Mouse (Mus musculus): ENCODE results near the gene Chic2.
A peak's percentile ranks its signal among the peaks of the same experiment; 100 is the strongest.

The Chic2 gene

GRCm38 (mm10) chr5:75067125-75067756 lies 22.7 kb upstream of the Chic2 start:
- DNase-seq (ENCODE audit: low spot score in 2 of 2): peak in 1 of 2 experiments; percentile 47

- DNase-seq (ENCODE audit: low spot score in 2 of 2): no peak
Observed at GRCm38 (mm10) chr5:75066715-75067114, 22.1 kb upstream of the Chic2 start.

GRCm38 (mm10) chr5:75063177-75063576 lies 18.6 kb upstream of the Chic2 start:
- DNase-seq (ENCODE audit: low spot score in 2 of 2): no peak

GRCm38 (mm10) chr5:75051109-75051508 lies 6.5 kb upstream of the Chic2 start:
- DNase-seq (ENCODE audit: low spot score in 2 of 2): no peak

- DNase-seq (ENCODE audit: low spot score in 2 of 2): no peak
Observed at GRCm38 (mm10) chr5:75046681-75047321, 2.2 kb upstream of the Chic2 start.

GRCm38 (mm10) chr5:75045371-75045770 lies 797 bp upstream of the Chic2 start:
- DNase-seq (ENCODE audit: low spot score in 2 of 2): no peak

GRCm38 (mm10) chr5:75043621-75044301 lies 813 bp downstream of the Chic2 start:
- DNase-seq (ENCODE audit: low spot score in 2 of 2): peak in 1 of 2 experiments; percentile 28

GRCm38 (mm10) chr5:75043011-75043445 lies 1.5 kb downstream of the Chic2 start:
- no peak for DNase-seq (ENCODE audit: low spot score in 2 of 2)

GRCm38 (mm10) chr5:75039307-75039706 lies 5.3 kb downstream of the Chic2 start:
- DNase-seq (ENCODE audit: low spot score in 2 of 2): no peak

GRCm38 (mm10) chr5:75035475-75035874 lies 9.1 kb downstream of the Chic2 start:
- no peak for DNase-seq (ENCODE audit: low spot score in 2 of 2)

GRCm38 (mm10) chr5:75014768-75015167 lies 29.8 kb downstream of the Chic2 start:
- no peak for DNase-seq (ENCODE audit: low spot score in 2 of 2)

- no peak for DNase-seq (ENCODE audit: low spot score in 2 of 2)
Observed at GRCm38 (mm10) chr5:75012771-75013421, 31.7 kb downstream of the Chic2 start.

GRCm38 (mm10) chr5:75011985-75012738 lies 32.4 kb downstream of the Chic2 start:
- DNase-seq (ENCODE audit: low spot score in 2 of 2): no peak

GRCm38 (mm10) chr5:75004755-75005154 lies 39.8 kb downstream of the Chic2 start:
- no peak for DNase-seq (ENCODE audit: low spot score in 2 of 2)

- no peak for DNase-seq (ENCODE audit: low spot score in 2 of 2)
Observed at GRCm38 (mm10) chr5:75002109-75002508, 42.5 kb downstream of the Chic2 start.

- no peak for DNase-seq (ENCODE audit: low spot score in 2 of 2)
Observed at GRCm38 (mm10) chr5:74998716-74999512, 45.7 kb downstream of the Chic2 start.

GRCm38 (mm10) chr5:74994947-74995346 lies 49.6 kb downstream of the Chic2 start:
- peak; percentile 30 to 41 for DNase-seq (ENCODE audit: low spot score in 2 of 2)

- DNase-seq (ENCODE audit: low spot score in 2 of 2): no peak
Observed at GRCm38 (mm10) chr5:74984101-74984500, 60.5 kb downstream of the Chic2 start.

GRCm38 (mm10) chr5:74980574-74980973 lies 64.0 kb downstream of the Chic2 start:
- DNase-seq (ENCODE audit: low spot score in 2 of 2): no peak

GRCm38 (mm10) chr5:74980154-74980553 lies 64.4 kb downstream of the Chic2 start:
- DNase-seq (ENCODE audit: low spot score in 2 of 2): no peak

GRCm38 (mm10) chr5:74979586-74979985 lies 65.0 kb downstream of the Chic2 start:
- DNase-seq (ENCODE audit: low spot score in 2 of 2): no peak

All from frontal cortex, postnatal 14 days (tissue).